Mouse (Mus musculus): ENCODE measurements at regions not wholly inside any gene's neighbourhood (a gene's known extent, or its start where the extent isn't known, plus 50 kb on each side); places are given as distances from the start of the nearest gene placed in this dataset.

- TF ChIP-seq POLR2A (IDR thresholded peaks at IDR 0.05; ENCODE audit: insufficient read depth, low read length) (no peak), CTCF (IDR thresholded peaks at IDR 0.05; ENCODE audit: low read depth, low read length) (no peak)
Measured at GRCm38 (mm10) chr13:90259071-90259742, 169.8 kb upstream of the Xrcc4 start.
